Mouse (Mus musculus): ENCODE results near the gene Usp36.

GRCm38 (mm10) chr11:118328511-118328910 is 38.5 kb upstream of the Usp36 start:
- TF ChIP-seq POLR2A (IDR thresholded peaks at IDR 0.05; ENCODE audit: borderline replicate concordance, extremely low read depth, low read depth, low read length): no peak
- TF ChIP-seq CTCF (IDR thresholded peaks at IDR 0.05; ENCODE audit: insufficient read depth, low read length): no peak
